Mouse (Mus musculus): ENCODE results near the gene Bco1.

DNA sequence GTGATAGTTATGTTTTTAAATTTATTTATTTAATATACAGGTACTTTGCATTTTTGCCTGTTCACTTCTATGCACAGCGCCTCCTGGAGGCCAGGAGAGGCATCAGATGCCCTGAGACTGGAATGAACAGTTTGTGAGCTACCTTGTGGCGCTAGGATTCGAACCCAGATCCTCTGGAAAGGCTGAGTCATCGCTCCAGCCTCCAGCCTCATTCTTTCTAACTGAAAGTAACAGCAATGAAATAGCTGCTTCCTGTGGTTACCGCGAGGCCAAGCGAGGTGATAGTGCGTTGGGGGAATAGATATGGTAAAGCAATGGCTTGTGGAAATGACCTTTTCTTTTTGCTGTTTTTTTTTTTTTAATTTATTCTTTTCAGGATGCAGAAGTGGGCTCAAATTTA, 31.4 kb downstream of the Bco1 start:
- TF ChIP-seq CTCF (IDR thresholded peaks at IDR 0.05; ENCODE audit: insufficient read depth, low read length) (peak; percentile 35; the same call in 1 of the 2 replicates), POLR2A (IDR thresholded peaks at IDR 0.05; ENCODE audit: borderline replicate concordance, extremely low read depth, low read depth, low read length) (no peak)
